Mouse (Mus musculus) intestine, embryonic 15.5 days (tissue): ENCODE results near the gene Ptk7. TPM values are rescaled to one million over a fixed set of nuclear protein-coding genes. Genes with fewer than 3 reads are reported as not detected.

Source experiments
- ATAC-seq: fragments of 200-750 bp; cut with Nextera tagmentation; 2 replicates; pipeline ENCODE4 v1.8.0; 2017; ENCODE audit warnings: moderate TSS enrichment, moderate library complexity
- H3K27ac ChIP-seq: fragments of 300-500 bp; sonication (generic); 2 replicates; pipeline ENCODE4 v1.5.1; 2015; ENCODE audit warnings: mild to moderate bottlenecking, inconsistent platforms
- H3K27me3 ChIP-seq: fragments of 300-500 bp; sonication (generic); replicated peaks from 2 replicates; pipeline ENCODE4 v1.6.1; 2015; ENCODE audit warnings: inconsistent platforms
- H3K36me3 ChIP-seq: fragments of 300-500 bp; sonication (generic); 2 replicates; pipeline ENCODE4 v1.6.1; 2015; ENCODE audit warnings: inconsistent platforms
- H3K4me1 ChIP-seq: fragments of 300-500 bp; sonication (generic); replicated peaks from 2 replicates; pipeline ENCODE4 v1.6.1; 2015; ENCODE audit warnings: inconsistent platforms
- H3K4me2 ChIP-seq: fragments of 300-500 bp; sonication (generic); replicated peaks from 2 replicates; pipeline ENCODE4 v1.6.1; 2015; ENCODE audit warnings: mild to moderate bottlenecking, inconsistent platforms
- H3K4me3 ChIP-seq: fragments of 300-500 bp; sonication (generic); replicated peaks from 2 replicates; pipeline ENCODE4 v1.5.1; 2015; ENCODE audit warnings: inconsistent platforms
- H3K9ac ChIP-seq: fragments of 300-500 bp; sonication (generic); 2 replicates; pipeline ENCODE4 v1.6.1; 2015; ENCODE audit warnings: inconsistent platforms
- H3K9me3 ChIP-seq: fragments of 300-500 bp; sonication (generic); 2 replicates; pipeline ENCODE4 v1.6.1; 2016; ENCODE audit warnings: inconsistent platforms
- WGBS: fragments of 180-500 bp; shearing (Covaris S2); methylation state at CpG from one replicate; pipeline ENCODE4 v1.1.7; 2015; 5-methylcytosine and 5-hydroxymethylcytosine counted together
- polyA plus RNA-seq: library from polyadenylated mRNA; unstranded; fragments of >200 nt; fragmentation: Nextera tagmentation; extraction: Ambion mirVana; gene quantifications from 2 replicates; pipeline ENCODE4 v1.2.1, GENCODE M21; 2015

Ptk7 gene
- 61.8 and 66.2 TPM in 2 replicates for polyA plus RNA-seq

- Histone ChIP-seq H3K27ac (peak within 1 kb of the TSS; percentile 95), H3K4me1 (peaks cover 39% of the 10 kb centered on the region), H3K4me3 (peak within 1 kb of the TSS; percentile 95), H3K36me3 (peaks cover 4% of the 10 kb centered on the region; the same call in 1 of the 2 replicates), H3K27me3 (no peaks in the 10 kb centered on the region), H3K9ac (peak within 1 kb of the TSS; percentile 96), H3K4me2 (peak within 1 kb of the TSS; percentile 77), H3K9me3 (no peaks in the 10 kb centered on the region)
- under 1% methylated on average over 81 of the region's 90 CpGs for WGBS
- ATAC-seq: peak; percentile 73
Observed at GRCm38 (mm10) chr17:46628791-46629684, at the start of gene Ptk7. Gene Ptk7 (minus strand): TSS chr17:46629504.

- Histone ChIP-seq H3K4me1 (peaks cover 34% of the 10 kb centered on the region), H3K9ac (peak overlapping the region; percentile 76), H3K36me3 (peaks cover 36% of the 10 kb centered on the region), H3K27me3 (no peaks in the 10 kb centered on the region), H3K27ac (no peak overlapping the region), H3K4me2 (peak overlapping the region; percentile 71), H3K9me3 (no peaks in the 10 kb centered on the region), H3K4me3 (peak overlapping the region; percentile 89; the same call in 1 of the 2 replicates)
- 53% methylated on average over 9 of the region's 9 CpGs for WGBS
- no peak for ATAC-seq
Observed at GRCm38 (mm10) chr17:46678911-46679310, 49.6 kb upstream of the Ptk7 start.

GRCm38 (mm10) chr17:46678416-46678815 lies 49.1 kb upstream of the Ptk7 start, which contains the start of gene Mea1:
Gene Mea1 (plus strand): TSS chr17:46678793.
- 82% methylated on average over 8 of the region's 9 CpGs for WGBS
- H3K27me3 ChIP-seq: no peaks in the 10 kb centered on the region

GRCm38 (mm10) chr17:46674530-46675283 lies 45.4 kb upstream of the Ptk7 start:
- Histone ChIP-seq H3K9me3 (no peaks in the 10 kb centered on the region), H3K4me3 (peak overlapping the region; percentile 77), H3K27me3 (no peaks in the 10 kb centered on the region), H3K4me1 (peaks cover 34% of the 10 kb centered on the region), H3K27ac (peak overlapping the region; percentile 62), H3K36me3 (peaks cover 38% of the 10 kb centered on the region), H3K9ac (peak overlapping the region; percentile 45), H3K4me2 (peak overlapping the region; percentile 76)
- WGBS: 25% methylated on average over 15 of the region's 15 CpGs
- peak; percentile 44 for ATAC-seq

More at GRCm38 (mm10) chr17:46678416-46678815, 49.1 kb upstream of the Ptk7 start, which contains the start of gene Mea1:
- peak within 1 kb of the TSS; percentile 76 for H3K9ac ChIP-seq
- peaks cover 36% of the 10 kb centered on the region for H3K4me1 ChIP-seq
- H3K4me3 ChIP-seq: peak within 1 kb of the TSS; percentile 89
- peaks cover 32% of the 10 kb centered on the region for H3K36me3 ChIP-seq
- peak within 1 kb of the TSS; percentile 71 for H3K4me2 ChIP-seq
- H3K27ac ChIP-seq: no peak within 1 kb of the TSS; the same call in 1 of the 2 replicates
- no peaks in the 10 kb centered on the region for H3K9me3 ChIP-seq
- no peak for ATAC-seq

- peak; percentile 95 for ATAC-seq
- Histone ChIP-seq H3K9ac (peak within 1 kb of the TSS; percentile 87), H3K27ac (peak within 1 kb of the TSS; percentile 62), H3K27me3 (no peaks in the 10 kb centered on the region), H3K4me3 (peak within 1 kb of the TSS; percentile 77), H3K4me1 (peaks cover 27% of the 10 kb centered on the region), H3K9me3 (no peaks in the 10 kb centered on the region), H3K4me2 (peak within 1 kb of the TSS; percentile 76), H3K36me3 (peaks cover 44% of the 10 kb centered on the region)
- WGBS: under 1% methylated on average over 43 of the region's 43 CpGs
Observed at GRCm38 (mm10) chr17:46673850-46674529, 44.7 kb upstream of the Ptk7 start, which contains the start of gene Rrp36. Gene Rrp36 (minus strand): TSS chr17:46674352.

- Histone ChIP-seq H3K4me1 (peaks cover 15% of the 10 kb centered on the region), H3K9ac (no peak overlapping the region), H3K27me3 (no peaks in the 10 kb centered on the region), H3K4me3 (no peak overlapping the region), H3K36me3 (peaks cover 36% of the 10 kb centered on the region), H3K9me3 (no peaks in the 10 kb centered on the region), H3K27ac (no peak overlapping the region), H3K4me2 (no peak overlapping the region)
- 96% methylated on average over 10 of the region's 10 CpGs for WGBS
- ATAC-seq: no peak
Observed at GRCm38 (mm10) chr17:46669911-46670310, 40.6 kb upstream of the Ptk7 start.

- Histone ChIP-seq H3K9me3 (no peaks in the 10 kb centered on the region), H3K27me3 (no peaks in the 10 kb centered on the region), H3K9ac (no peak overlapping the region), H3K4me1 (0 out of 2 replicates have a peak, but pooled peaks cover 1% of the 10 kb centered on the region), H3K27ac (no peak overlapping the region), H3K36me3 (peaks cover 51% of the 10 kb centered on the region), H3K4me3 (no peak overlapping the region), H3K4me2 (no peak overlapping the region)
- no peak for ATAC-seq
- 92% methylated on average over 16 of the region's 16 CpGs for WGBS
Observed at GRCm38 (mm10) chr17:46667712-46668111, 38.4 kb upstream of the Ptk7 start.

- H3K36me3 ChIP-seq: peaks cover 72% of the 10 kb centered on the region
- no peak overlapping the region for H3K9ac ChIP-seq
- no peak overlapping the region for H3K27ac ChIP-seq
Observed at GRCm38 (mm10) chr17:46662730-46663129, 33.4 kb upstream of the Ptk7 start.

GRCm38 (mm10) chr17:46661981-46662380 lies 32.7 kb upstream of the Ptk7 start:
- no peaks in the 10 kb centered on the region for H3K27me3 ChIP-seq
- ATAC-seq: no peak
- H3K4me3 ChIP-seq: no peak overlapping the region
- H3K36me3 ChIP-seq: peaks cover 75% of the 10 kb centered on the region
- H3K9me3 ChIP-seq: no peaks in the 10 kb centered on the region
- no peak overlapping the region for H3K27ac ChIP-seq
- 83% methylated on average over 12 of the region's 12 CpGs for WGBS
- no peaks in the 10 kb centered on the region for H3K4me1 ChIP-seq
- H3K4me2 ChIP-seq: no peak overlapping the region
- H3K9ac ChIP-seq: no peak overlapping the region

More at GRCm38 (mm10) chr17:46662730-46663129, 33.4 kb upstream of the Ptk7 start:
- H3K4me3 ChIP-seq: no peak overlapping the region
- no peaks in the 10 kb centered on the region for H3K27me3 ChIP-seq
- no peak overlapping the region for H3K4me2 ChIP-seq
- WGBS: 88% methylated on average over 5 of the region's 5 CpGs
- H3K9me3 ChIP-seq: no peaks in the 10 kb centered on the region
- ATAC-seq: no peak
- H3K4me1 ChIP-seq: no peaks in the 10 kb centered on the region

- 97% methylated on average over 9 of the region's 9 CpGs for WGBS
- no peak for ATAC-seq
- no peak overlapping the region for H3K4me2 ChIP-seq
- no peak overlapping the region for H3K27ac ChIP-seq
- no peak overlapping the region for H3K4me3 ChIP-seq
- H3K27me3 ChIP-seq: no peaks in the 10 kb centered on the region
- H3K9ac ChIP-seq: no peak overlapping the region
- H3K4me1 ChIP-seq: no peaks in the 10 kb centered on the region
- H3K9me3 ChIP-seq: no peaks in the 10 kb centered on the region
- peaks cover 72% of the 10 kb centered on the region for H3K36me3 ChIP-seq
Observed at GRCm38 (mm10) chr17:46661351-46661750, 32.0 kb upstream of the Ptk7 start.

- Histone ChIP-seq H3K36me3 (peaks cover 64% of the 10 kb centered on the region), H3K27ac (no peak overlapping the region), H3K4me3 (no peak overlapping the region), H3K9ac (no peak overlapping the region), H3K4me2 (no peak overlapping the region), H3K4me1 (peaks cover 18% of the 10 kb centered on the region), H3K27me3 (no peaks in the 10 kb centered on the region), H3K9me3 (no peaks in the 10 kb centered on the region)
- ATAC-seq: no peak
- WGBS: 74% methylated on average over 6 of the region's 6 CpGs
Observed at GRCm38 (mm10) chr17:46656054-46656453, 26.8 kb upstream of the Ptk7 start.
